Mouse (Mus musculus): ENCODE data around the gene Sema6b. TPM values are rescaled to one million over a fixed set of nuclear protein-coding genes. Genes with fewer than 3 reads are reported as not detected.

Sema6b gene
- total RNA-seq, 2 experiments from 2014 or later, result 135 to 144 TPM

- no peak for DNase-seq (ENCODE audit: low spot score in 2 of 2)
- intact Hi-C loops (cut with DNase I), result no loop called here
Observed at GRCm38 (mm10) chr17:56148790-56149618, 8.9 kb upstream of the Sema6b start.

GRCm38 (mm10) chr17:56148280-56148679 lies 8.1 kb upstream of the Sema6b start:
- DNase-seq (ENCODE audit: low spot score in 2 of 2), result no peak
- intact Hi-C loops (cut with DNase I), result no loop called here

- intact Hi-C loops (cut with DNase I), result no loop called here
- DNase-seq (ENCODE audit: low spot score in 2 of 2), result no peak
Observed at GRCm38 (mm10) chr17:56147420-56147819, 7.3 kb upstream of the Sema6b start.

GRCm38 (mm10) chr17:56146131-56146530 lies 6.0 kb upstream of the Sema6b start:
- DNase-seq (ENCODE audit: low spot score in 2 of 2), result no peak
- intact Hi-C loops (cut with DNase I), result no loop called here

GRCm38 (mm10) chr17:56144546-56144945 lies 4.4 kb upstream of the Sema6b start:
- DNase-seq (ENCODE audit: low spot score in 2 of 2), result no peak
- intact Hi-C loops (cut with DNase I), result no loop called here

- DNase-seq (ENCODE audit: low spot score in 2 of 2), result peak in 1 of 2 experiments; percentile 74
- intact Hi-C loops (cut with DNase I), result no loop called here
Observed at GRCm38 (mm10) chr17:56141702-56142605, 1.8 kb upstream of the Sema6b start.

GRCm38 (mm10) chr17:56139355-56139754 lies 788 bp downstream of the Sema6b start:
- intact Hi-C loops (cut with DNase I), result no loop called here
- DNase-seq (ENCODE audit: low spot score in 2 of 2), result peak in 1 of 2 experiments; percentile 53

- intact Hi-C loops (cut with DNase I), result no loop called here
- no peak for DNase-seq (ENCODE audit: low spot score in 2 of 2)
Observed at GRCm38 (mm10) chr17:56137839-56138613, 2.1 kb downstream of the Sema6b start.

- no peak for DNase-seq (ENCODE audit: low spot score in 2 of 2)
- intact Hi-C loops (cut with DNase I), result no loop called here
Observed at GRCm38 (mm10) chr17:56136558-56136957, 3.6 kb downstream of the Sema6b start.

- peak in 1 of 2 experiments; percentile 59 for DNase-seq (ENCODE audit: low spot score in 2 of 2)
- intact Hi-C loops (cut with DNase I), result loop anchor here (5.0 kb wide), 1 partner anchor 118 kb away; no protein-coding TSS in a partner anchor
Observed at GRCm38 (mm10) chr17:56134463-56134971, 5.6 kb downstream of the Sema6b start.

GRCm38 (mm10) chr17:56133457-56134363 lies 6.4 kb downstream of the Sema6b start:
- intact Hi-C loops (cut with DNase I), result loop anchor here (2.0 to 5.0 kb wide), 2 partner anchors 25 to 119 kb away; no protein-coding TSS in a partner anchor
- DNase-seq (ENCODE audit: low spot score in 2 of 2), result no peak

GRCm38 (mm10) chr17:56132661-56133060 lies 7.5 kb downstream of the Sema6b start:
- intact Hi-C loops (cut with DNase I), result loop anchor here (2.0 to 5.0 kb wide), 2 partner anchors 26 to 120 kb away; no protein-coding TSS in a partner anchor

GRCm38 (mm10) chr17:56131814-56132213 lies 8.3 kb downstream of the Sema6b start:
- DNase-seq (ENCODE audit: low spot score in 2 of 2), result peak; percentile 59 to 72
- intact Hi-C loops (cut with DNase I), result loop anchor here (2.0 to 5.0 kb wide), 2 partner anchors 27 to 120 kb away; no protein-coding TSS in a partner anchor

More at GRCm38 (mm10) chr17:56132661-56133060, 7.5 kb downstream of the Sema6b start:
- peak in 1 of 2 experiments; percentile 67 for DNase-seq (ENCODE audit: low spot score in 2 of 2)

- intact Hi-C loops (cut with DNase I), result loop anchor here (5.0 kb wide), 1 partner anchor 121 kb away; no protein-coding TSS in a partner anchor
Observed at GRCm38 (mm10) chr17:56131136-56131535, 9.0 kb downstream of the Sema6b start.

GRCm38 (mm10) chr17:56128246-56128645 lies 11.9 kb downstream of the Sema6b start:
- DNase-seq (ENCODE audit: low spot score in 2 of 2), result no peak
- intact Hi-C loops (cut with DNase I), result no loop called here

More at GRCm38 (mm10) chr17:56131136-56131535, 9.0 kb downstream of the Sema6b start:
- no peak for DNase-seq (ENCODE audit: low spot score in 2 of 2)

GRCm38 (mm10) chr17:56126175-56126574 lies 14.0 kb downstream of the Sema6b start:
- DNase-seq (ENCODE audit: low spot score in 2 of 2), result no peak
- intact Hi-C loops (cut with DNase I), result no loop called here

GRCm38 (mm10) chr17:56125276-56125630 lies 14.9 kb downstream of the Sema6b start:
- no peak for DNase-seq (ENCODE audit: low spot score in 2 of 2)
- intact Hi-C loops (cut with DNase I), result no loop called here
